Mouse (Mus musculus) testis, adult 2 months (tissue): ENCODE data around the gene Psmg3. TPM values are rescaled to one million over a fixed set of nuclear protein-coding genes. Genes with fewer than 3 reads are reported as not detected.

ENCODE experiments used
- H3K27ac ChIP-seq: fragments of 200-500 bp; 2 replicates; pipeline ENCODE4 v1.5.1; 2012; ENCODE audit warnings: low read depth, low read length; ENCODE audit not compliant: control insufficient read depth, insufficient read depth
- H3K27me3 ChIP-seq: fragments of 200-500 bp; 2 replicates; pipeline ENCODE4 v1.6.1; 2012; ENCODE audit warnings: mild to moderate bottlenecking, low read length, moderate library complexity; ENCODE audit not compliant: control insufficient read depth, insufficient read depth
- H3K36me3 ChIP-seq: fragments of 200-500 bp; 2 replicates; pipeline ENCODE4 v1.6.1; 2012; ENCODE audit warnings: mild to moderate bottlenecking, low read length; ENCODE audit not compliant: control insufficient read depth, insufficient read depth
- H3K4me1 ChIP-seq: fragments of 200-500 bp; 2 replicates; pipeline ENCODE4 v1.6.1; 2012; ENCODE audit warnings: low read length; ENCODE audit not compliant: control insufficient read depth, insufficient read depth
- H3K4me3 ChIP-seq: fragments of 200-500 bp; 2 replicates; pipeline ENCODE4 v1.5.1; 2012; ENCODE audit warnings: low read depth, mild to moderate bottlenecking, low read length, moderate library complexity, mixed read lengths; ENCODE audit not compliant: control insufficient read depth
- CTCF ChIP-seq: fragments of 200-500 bp; IDR thresholded peaks from 2 replicates; pipeline ENCODE4 v1.5.1; 2012; ENCODE audit warnings: low read depth, mild to moderate bottlenecking, inconsistent platforms, low read length, moderate library complexity; ENCODE audit not compliant: control insufficient read depth, insufficient read depth, insufficient replicate concordance
- POLR2A ChIP-seq: fragments of 200-500 bp; IDR thresholded peaks from 2 replicates; pipeline ENCODE4 v1.6.1; 2012; ENCODE audit warnings: low read depth, mild to moderate bottlenecking, inconsistent platforms, low read length, moderate library complexity; ENCODE audit not compliant: control insufficient read depth
- polyA plus RNA-seq: library from polyadenylated mRNA; depleted of rRNA; stranded (reverse); fragments of >200 nt; gene quantifications from 2 replicates; pipeline ENCODE4 v1.2.3, GENCODE M21; 2012; rRNA removed

Psmg3 gene
- polyA plus RNA-seq, 1 experiment: 9.9 TPM

DNA sequence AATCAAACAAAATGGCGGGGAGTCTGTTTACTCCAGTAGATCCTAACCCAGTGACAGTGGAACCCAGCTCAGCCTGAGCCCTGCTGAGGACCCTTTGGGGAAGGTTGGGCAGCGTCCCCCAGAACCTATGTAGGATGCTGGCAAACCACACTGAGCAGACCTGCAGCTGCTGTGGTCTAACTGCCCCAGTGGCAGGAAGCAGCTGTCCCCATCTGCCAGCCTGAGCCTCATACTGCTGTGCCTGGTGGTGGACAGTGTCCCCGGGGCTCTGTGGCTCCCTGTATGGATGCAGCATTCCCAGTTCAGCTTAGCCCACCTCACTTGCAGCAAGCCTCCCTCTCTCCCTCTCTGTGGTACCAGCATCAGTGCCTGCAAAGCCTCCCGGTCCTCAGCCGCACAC is 49.7 kb downstream of the Psmg3 start:
- Histone ChIP-seq H3K27me3 (no peaks in the 10 kb centered on the region), H3K4me1 (peaks cover 17% of the 10 kb centered on the region), H3K36me3 (no peaks in the 10 kb centered on the region), H3K4me3 (no peak overlapping the region), H3K27ac (no peak overlapping the region)
- TF ChIP-seq POLR2A: no peak
- TF ChIP-seq CTCF: no peak

DNA sequence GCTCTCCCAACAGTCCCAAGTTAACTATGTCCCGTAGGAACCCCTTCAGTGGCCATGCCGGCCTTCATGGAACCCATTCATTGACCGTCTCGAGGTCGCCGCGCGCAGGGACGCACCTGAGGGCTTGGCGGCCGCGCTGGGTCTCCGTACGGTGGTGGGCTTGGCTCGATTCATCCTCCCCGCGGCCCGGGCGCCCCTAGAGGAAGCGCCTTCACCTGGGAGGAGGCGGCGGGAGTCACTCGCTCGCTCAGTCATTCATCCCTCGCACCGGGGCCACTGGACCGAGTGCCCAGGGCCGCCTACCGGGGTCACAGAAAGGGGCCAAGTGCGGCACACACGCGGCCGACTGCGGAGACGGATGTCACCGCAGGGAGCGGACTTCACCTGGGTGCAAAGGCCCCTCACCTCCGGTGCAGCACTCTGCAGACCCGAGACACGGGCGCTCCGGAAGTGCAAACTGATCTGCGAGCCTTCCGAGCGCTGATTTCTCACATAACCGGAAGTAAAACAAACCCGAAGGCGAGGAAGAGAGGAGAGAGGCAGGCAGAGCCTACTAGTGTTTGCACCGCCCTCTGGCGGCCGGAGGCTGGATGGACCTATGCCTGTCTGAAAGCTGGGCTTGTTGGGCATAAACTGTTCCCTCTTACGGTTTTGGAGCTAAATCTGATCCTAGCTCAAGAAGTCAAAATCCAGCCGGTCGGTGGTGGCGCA is 51.3 kb downstream of the Psmg3 start, which contains the start of gene Ints1:
TSS of gene Ints1 (minus strand) at position 459 of the 711 bp plus-strand sequence.
- TF ChIP-seq POLR2A (peak; percentile 41; the same call in 1 of the 2 replicates), CTCF (peak; percentile 97)
- peak within 1 kb of the TSS; percentile 64 for H3K27ac ChIP-seq
- H3K27me3 ChIP-seq: no peaks in the 10 kb centered on the region
- peak within 1 kb of the TSS; percentile 98 for H3K4me3 ChIP-seq
- H3K36me3 ChIP-seq: peaks cover 3% of the 10 kb centered on the region
- H3K4me1 ChIP-seq: peaks cover 17% of the 10 kb centered on the region

Other genes starting within 250 kb of the Psmg3 start
- gene Micall2, start 90.5 kb downstream of the Psmg3 start, polyA plus RNA-seq: 3.7 and 4.9 TPM in 2 replicates
- gene Ints1, start 51.2 kb downstream of the Psmg3 start, polyA plus RNA-seq: 33.9 and 36.4 TPM in 2 replicates
- gene Mafk, start 35.4 kb downstream of the Psmg3 start, polyA plus RNA-seq: 10.8 and 14.5 TPM in 2 replicates
- gene Tmem184a, start 7.0 kb downstream of the Psmg3 start, polyA plus RNA-seq: 138 and 204 TPM in 2 replicates
- not detected in 2 replicates for gene Gm26938, start 478 bp downstream of the Psmg3 start, polyA plus RNA-seq
- gene Elfn1, start 81.1 kb upstream of the Psmg3 start, polyA plus RNA-seq: 55.6 and 61.9 TPM in 2 replicates